Mouse (Mus musculus): Measurements from ENCODE around the gene Kcne3.

The Kcne3 gene

GRCm38 (mm10) chr7:100181614-100182013 lies 5.3 kb downstream of the Kcne3 start:
- in situ Hi-C loops (cut with MseI, MboI) = no loop called here

- in situ Hi-C loops (cut with MseI, MboI) = no loop called here
Observed at GRCm38 (mm10) chr7:100182388-100182787, 6.1 kb downstream of the Kcne3 start.

- in situ Hi-C loops (cut with MseI, MboI) = no loop called here
Observed at GRCm38 (mm10) chr7:100187601-100188000, 11.3 kb downstream of the Kcne3 start.

GRCm38 (mm10) chr7:100190167-100190566 lies 13.9 kb downstream of the Kcne3 start:
- in situ Hi-C loops (cut with MseI, MboI) = no loop called here

- in situ Hi-C loops (cut with MseI, MboI) = no loop called here
Observed at GRCm38 (mm10) chr7:100190778-100191177, 14.5 kb downstream of the Kcne3 start.

- in situ Hi-C loops (cut with MseI, MboI) = no loop called here
Observed at GRCm38 (mm10) chr7:100201191-100201590, 24.9 kb downstream of the Kcne3 start.

GRCm38 (mm10) chr7:100203616-100204015 lies 27.3 kb downstream of the Kcne3 start:
- in situ Hi-C loops (cut with MseI, MboI) = no loop called here

- in situ Hi-C loops (cut with MseI, MboI) = no loop called here
Observed at GRCm38 (mm10) chr7:100204871-100205270, 28.6 kb downstream of the Kcne3 start.

GRCm38 (mm10) chr7:100206144-100206543 lies 29.8 kb downstream of the Kcne3 start:
- in situ Hi-C loops (cut with MseI, MboI) = no loop called here

- in situ Hi-C loops (cut with MseI, MboI) = no loop called here
Observed at GRCm38 (mm10) chr7:100207886-100208285, 31.6 kb downstream of the Kcne3 start.

GRCm38 (mm10) chr7:100214310-100214709 lies 38.0 kb downstream of the Kcne3 start:
- in situ Hi-C loops (cut with MseI, MboI) = no loop called here

GRCm38 (mm10) chr7:100215116-100215732 lies 38.9 kb downstream of the Kcne3 start:
- in situ Hi-C loops (cut with MseI, MboI) = no loop called here

- in situ Hi-C loops (cut with MseI, MboI) = no loop called here
Observed at GRCm38 (mm10) chr7:100215976-100216375, 39.7 kb downstream of the Kcne3 start.

GRCm38 (mm10) chr7:100216601-100217565 lies 40.6 kb downstream of the Kcne3 start:
- in situ Hi-C loops (cut with MseI, MboI) = no loop called here

- in situ Hi-C loops (cut with MseI, MboI) = no loop called here
Observed at GRCm38 (mm10) chr7:100227158-100227875, 51.0 kb downstream of the Kcne3 start, which contains the start of gene Pgm2l1. Gene Pgm2l1, plus strand, starts transcription at chr7:100227394.

GRCm38 (mm10) chr7:100227896-100228525 lies 51.7 kb downstream of the Kcne3 start:
- in situ Hi-C loops (cut with MseI, MboI) = no loop called here

GRCm38 (mm10) chr7:100228957-100229356 lies 52.7 kb downstream of the Kcne3 start:
- in situ Hi-C loops (cut with MseI, MboI) = no loop called here

GRCm38 (mm10) chr7:100230646-100231045 lies 54.3 kb downstream of the Kcne3 start:
- in situ Hi-C loops (cut with MseI, MboI) = no loop called here

GRCm38 (mm10) chr7:100231661-100232060 lies 55.4 kb downstream of the Kcne3 start:
- in situ Hi-C loops (cut with MseI, MboI) = no loop called here

- in situ Hi-C loops (cut with MseI, MboI) = no loop called here
Observed at GRCm38 (mm10) chr7:100233681-100234080, 57.4 kb downstream of the Kcne3 start.

All from mouse trophoblast stem cell (cell line).